Mouse (Mus musculus): ENCODE data around the gene Prr12.

- TF ChIP-seq GATA1 (IDR thresholded peaks at IDR 0.05; ENCODE audit: borderline replicate concordance, low read length) (no peak), FLI1 (IDR thresholded peaks at IDR 0.05; ENCODE audit: low read length) (no peak)
Measured at GRCm38 (mm10) chr7:45013366-45014095, 39.1 kb downstream of the Prr12 start.
